Mouse (Mus musculus) lung, embryonic 16.5 days (tissue): ENCODE measurements around the gene Tmem92. TPM values are rescaled to one million over a fixed set of nuclear protein-coding genes. Genes with fewer than 3 reads are reported as not detected.

Experiments
- ATAC-seq: fragments of 200-750 bp; cut with Nextera tagmentation; 2 replicates; pipeline ENCODE4 v1.8.0; 2017; ENCODE audit warnings: low read depth, mild to moderate bottlenecking, moderate library complexity
- H3K27ac ChIP-seq: fragments of 300-500 bp; sonication (generic); 2 replicates; pipeline ENCODE4 v1.5.1; 2014; ENCODE audit warnings: mild to moderate bottlenecking, control low read depth, low read length
- H3K27me3 ChIP-seq: fragments of 300-500 bp; sonication (generic); 2 replicates; pipeline ENCODE4 v1.6.1; 2014; ENCODE audit warnings: low read depth, low read length, mixed read lengths; ENCODE audit not compliant: control insufficient read depth, insufficient read depth
- H3K36me3 ChIP-seq: fragments of 300-500 bp; sonication (generic); 2 replicates; pipeline ENCODE4 v1.6.1; 2014; ENCODE audit warnings: low read length; ENCODE audit not compliant: control insufficient read depth, insufficient read depth
- H3K4me1 ChIP-seq: fragments of 300-500 bp; sonication (generic); replicated peaks from 2 replicates; pipeline ENCODE4 v1.6.1; 2014; ENCODE audit warnings: low read length, mixed read lengths; ENCODE audit not compliant: control insufficient read depth, insufficient read depth
- H3K4me2 ChIP-seq: fragments of 300-500 bp; sonication (generic); 2 replicates; pipeline ENCODE4 v1.6.1; 2014; ENCODE audit warnings: low read depth, low read length, control low read depth
- H3K4me3 ChIP-seq: fragments of 300-500 bp; sonication (generic); 2 replicates; pipeline ENCODE4 v1.5.1; 2014; ENCODE audit warnings: mild to moderate bottlenecking, low read length, control low read depth
- H3K9ac ChIP-seq: fragments of 300-500 bp; sonication (generic); 2 replicates; pipeline ENCODE4 v1.6.1; 2014; ENCODE audit warnings: low read length, control low read depth
- H3K9me3 ChIP-seq: fragments of 300-500 bp; sonication (generic); 2 replicates; pipeline ENCODE4 v1.6.1; 2016; ENCODE audit warnings: low read length; ENCODE audit not compliant: control insufficient read depth
- WGBS: fragments of 180-500 bp; shearing (Covaris S2); extraction: QIAGEN DNeasy Blood & Tissue Kit; methylation state at CpG from one replicate; pipeline ENCODE4 v1.1.7; 2014; 5-methylcytosine and 5-hydroxymethylcytosine counted together
- polyA plus RNA-seq: library from polyadenylated mRNA; unstranded; fragments of >200 nt; fragmentation: Nextera tagmentation; extraction: Ambion mirVana; gene quantifications from 2 replicates; pipeline ENCODE4 v1.2.1, GENCODE M21; 2015

Gene Tmem92
- polyA plus RNA-seq, 1 experiment from 2014 or later: not detected

DNA sequence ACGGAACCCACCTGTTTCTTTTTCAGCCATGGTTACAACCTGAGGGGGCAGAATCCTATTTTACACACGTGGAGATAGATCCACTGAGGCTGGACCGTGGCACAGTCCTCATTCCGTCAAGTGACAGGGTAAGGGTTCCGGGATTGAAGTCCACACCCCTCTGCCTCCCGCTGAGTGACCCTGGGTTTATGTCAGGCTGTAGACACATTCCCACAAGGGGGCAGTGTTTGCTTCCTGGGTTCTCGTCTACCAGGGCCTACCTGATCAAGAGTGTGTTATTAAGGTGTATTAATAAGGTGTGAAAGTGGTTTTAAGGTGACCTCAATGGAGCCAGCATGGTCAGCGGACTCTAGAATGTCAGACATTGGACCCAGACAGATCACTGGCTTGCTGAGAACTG lies 49.7 kb downstream of the Tmem92 start:
- no peak overlapping the region for H3K9ac ChIP-seq
- 32% methylated on average over 8 of the region's 8 CpGs for WGBS
- H3K4me3 ChIP-seq: no peak overlapping the region
- no peaks in the 10 kb centered on the region for H3K36me3 ChIP-seq
- no peak overlapping the region for H3K4me2 ChIP-seq
- no peak overlapping the region for H3K27ac ChIP-seq
- no peaks in the 10 kb centered on the region for H3K9me3 ChIP-seq
- H3K4me1 ChIP-seq: no peaks in the 10 kb centered on the region
- ATAC-seq: no peak
- no peaks in the 10 kb centered on the region for H3K27me3 ChIP-seq

GRCm38 (mm10) chr11:94731229-94731628 lies 51.3 kb downstream of the Tmem92 start:
- Histone ChIP-seq H3K27ac (no peak overlapping the region), H3K4me1 (no peaks in the 10 kb centered on the region), H3K4me3 (no peak overlapping the region), H3K27me3 (no peaks in the 10 kb centered on the region), H3K9ac (no peak overlapping the region), H3K9me3 (no peaks in the 10 kb centered on the region), H3K4me2 (no peak overlapping the region), H3K36me3 (no peaks in the 10 kb centered on the region)
- 80% methylated on average over 12 of the region's 12 CpGs for WGBS
- ATAC-seq: no peak

GRCm38 (mm10) chr11:94730261-94730660 lies 52.2 kb downstream of the Tmem92 start:
- no peak overlapping the region for H3K4me3 ChIP-seq
- no peak overlapping the region for H3K27ac ChIP-seq
- H3K4me1 ChIP-seq: no peaks in the 10 kb centered on the region
- no peaks in the 10 kb centered on the region for H3K36me3 ChIP-seq
- H3K9me3 ChIP-seq: no peaks in the 10 kb centered on the region
- no peak overlapping the region for H3K9ac ChIP-seq
- no peak overlapping the region for H3K4me2 ChIP-seq
- no peaks in the 10 kb centered on the region for H3K27me3 ChIP-seq
- ATAC-seq: peak; percentile 36; the same call in 1 of the 2 replicates
- WGBS: 20% methylated on average over 5 of the region's 5 CpGs

DNA sequence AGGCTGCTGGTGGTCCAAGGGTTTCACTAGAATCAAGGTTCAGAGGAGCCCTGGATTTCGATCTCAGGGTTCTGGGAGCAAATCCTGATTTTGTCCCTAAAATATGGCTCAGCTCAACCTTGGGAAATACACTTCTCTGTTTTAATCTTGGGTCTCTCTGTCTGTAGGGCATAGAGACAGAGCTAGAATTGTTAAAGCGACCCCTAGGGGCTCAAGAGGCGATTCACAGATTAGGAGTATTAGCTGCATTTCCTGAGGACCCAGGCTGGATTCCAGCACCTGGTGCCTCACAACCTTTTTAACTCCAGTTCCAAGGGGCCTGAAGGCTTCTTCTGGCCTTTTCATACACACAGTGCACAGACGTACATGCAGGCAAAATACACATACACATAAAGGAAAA lies 52.9 kb downstream of the Tmem92 start:
- 30% methylated on average over 4 of the region's 4 CpGs for WGBS
- Histone ChIP-seq H3K36me3 (no peaks in the 10 kb centered on the region), H3K4me3 (no peak overlapping the region), H3K9ac (no peak overlapping the region), H3K27ac (no peak overlapping the region), H3K4me2 (no peak overlapping the region), H3K4me1 (no peaks in the 10 kb centered on the region), H3K9me3 (no peaks in the 10 kb centered on the region), H3K27me3 (no peaks in the 10 kb centered on the region)
- no peak for ATAC-seq

GRCm38 (mm10) chr11:94728545-94728944 lies 54.0 kb downstream of the Tmem92 start:
- Histone ChIP-seq H3K36me3 (no peaks in the 10 kb centered on the region), H3K4me2 (no peak overlapping the region), H3K4me1 (no peaks in the 10 kb centered on the region), H3K27ac (no peak overlapping the region), H3K4me3 (no peak overlapping the region), H3K9me3 (no peaks in the 10 kb centered on the region), H3K9ac (no peak overlapping the region), H3K27me3 (no peaks in the 10 kb centered on the region)
- 83% methylated on average over 3 of the region's 3 CpGs for WGBS
- no peak for ATAC-seq

- no peaks in the 10 kb centered on the region for H3K36me3 ChIP-seq
Measured at GRCm38 (mm10) chr11:94727306-94727705, 55.2 kb downstream of the Tmem92 start.

More at GRCm38 (mm10) chr11:94727306-94727705, 55.2 kb downstream of the Tmem92 start:
- Histone ChIP-seq H3K27me3 (no peaks in the 10 kb centered on the region), H3K27ac (no peak overlapping the region), H3K4me3 (no peak overlapping the region), H3K9ac (no peak overlapping the region), H3K9me3 (no peaks in the 10 kb centered on the region), H3K4me1 (no peaks in the 10 kb centered on the region), H3K4me2 (no peak overlapping the region)
- 90% methylated on average over 3 of the region's 3 CpGs for WGBS
- no peak for ATAC-seq

Other genes with a start within 250 kb of the Tmem92 start
- 3.4 and 4.2 TPM in 2 replicates for gene Rsad1, start 233.4 kb downstream of the Tmem92 start, polyA plus RNA-seq
- 5.8 and 7.6 TPM in 2 replicates for gene Chad, start 217.7 kb downstream of the Tmem92 start, polyA plus RNA-seq
- 5.7 and 6.6 TPM in 2 replicates for gene Acsf2, start 180.8 kb downstream of the Tmem92 start, polyA plus RNA-seq
- 155 and 167 TPM in 2 replicates for gene Lrrc59, start 152.9 kb downstream of the Tmem92 start, polyA plus RNA-seq
- 137 and 140 TPM in 2 replicates for gene Mrpl27, start 128.9 kb downstream of the Tmem92 start, polyA plus RNA-seq
- gene Eme1, start 128.7 kb downstream of the Tmem92 start, polyA plus RNA-seq: 20.2 and 21.4 TPM in 2 replicates
- gene Xylt2, start 105.2 kb downstream of the Tmem92 start, polyA plus RNA-seq: 15.1 and 17.5 TPM in 2 replicates
- 0.82 and 0.95 TPM in 2 replicates for gene Gm11541, start 78.2 kb downstream of the Tmem92 start, polyA plus RNA-seq
- 0.46 TPM in 1 of 2 replicates, not detected in the other for gene Cdc34b, start 40.9 kb downstream of the Tmem92 start, polyA plus RNA-seq
- gene Col1a1, start 153.5 kb upstream of the Tmem92 start, polyA plus RNA-seq: 1,180 and 1,421 TPM in 2 replicates
- not detected in 2 replicates for gene Hils1, start 184.9 kb upstream of the Tmem92 start, polyA plus RNA-seq
- gene Sgca, start 193.6 kb upstream of the Tmem92 start, polyA plus RNA-seq: 1.3 and 1.4 TPM in 2 replicates
- 8.2 and 8.3 TPM in 2 replicates for gene Ppp1r9b, start 208.3 kb upstream of the Tmem92 start, polyA plus RNA-seq
- 13.4 and 14.0 TPM in 2 replicates for gene Samd14, start 227.2 kb upstream of the Tmem92 start, polyA plus RNA-seq